Mouse (Mus musculus): ENCODE measurements around the gene Vopp1.

DNA sequence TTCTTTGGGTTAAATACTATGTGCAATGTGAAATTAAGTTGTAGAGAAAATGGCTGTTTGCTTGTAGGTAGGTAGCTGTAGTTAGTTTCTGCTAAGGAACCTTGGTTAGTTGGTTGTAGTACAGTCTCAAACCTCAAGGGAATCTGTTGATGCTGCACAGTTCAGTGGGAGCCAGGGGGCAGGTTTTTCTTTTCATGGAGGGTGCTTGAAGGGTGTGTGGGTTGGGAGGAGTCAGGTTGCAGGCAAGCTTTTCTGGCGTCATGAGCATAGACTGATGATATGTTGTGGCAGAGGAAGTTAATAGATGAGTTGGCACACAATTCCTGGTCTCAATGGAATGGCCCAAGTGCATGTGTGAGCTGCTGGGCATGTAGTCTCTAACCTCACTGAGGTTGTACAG, 113.2 kb downstream of the Vopp1 start:
- TF ChIP-seq CTCF (IDR thresholded peaks at IDR 0.05; ENCODE audit: low read depth) = peak; percentile 32
- no peak for TF ChIP-seq EP300 (IDR thresholded peaks at IDR 0.05; ENCODE audit: low read depth)
